Mouse (Mus musculus): ENCODE results near the gene Gm7075. TPM values are rescaled to one million over a fixed set of nuclear protein-coding genes. Genes with fewer than 3 reads are reported as not detected.

Gm7075 gene
- total and polyA plus RNA-seq, 3 experiments: not detected

DNA sequence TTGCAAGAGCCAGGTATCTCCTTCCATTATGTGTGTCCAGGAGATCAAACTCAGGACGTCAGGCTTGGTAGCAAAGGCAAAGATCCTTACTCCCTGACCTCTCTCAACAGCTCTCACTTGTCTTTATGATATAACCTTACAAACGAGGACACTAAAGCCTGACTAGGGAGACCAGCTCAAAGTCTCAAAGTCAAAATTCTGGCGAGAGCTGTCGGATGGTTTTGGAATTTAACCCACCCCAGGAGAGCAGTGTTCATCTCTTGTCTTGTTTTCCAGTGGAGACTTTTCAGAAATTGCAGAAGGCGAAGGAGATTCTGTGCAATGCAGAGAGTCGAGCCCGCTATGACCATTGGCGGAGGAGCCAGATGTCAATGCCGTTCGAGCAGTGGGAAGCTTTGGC, 24.6 kb downstream of the Gm7075 start:
- no peak for TF ChIP-seq SMC3 (IDR thresholded peaks at IDR 0.05; ENCODE audit: low read depth, low read length)
- TF ChIP-seq EP300 (IDR thresholded peaks at IDR 0.05; ENCODE audit: low read length): no peak
- TF ChIP-seq IRF4 (IDR thresholded peaks at IDR 0.05; ENCODE audit: low read depth, low read length): no peak
- no peak for TF ChIP-seq KAT2A (IDR thresholded peaks at IDR 0.05; ENCODE audit: insufficient replicate concordance, low read length)
- no peak for TF ChIP-seq PAX5 (IDR thresholded peaks at IDR 0.05; ENCODE audit: low read length)
- no peak for TF ChIP-seq GABPA (IDR thresholded peaks at IDR 0.05; ENCODE audit: insufficient replicate concordance, low read depth, low read length)
- no peak for TF ChIP-seq HCFC1 (IDR thresholded peaks at IDR 0.05; ENCODE audit: low read depth, low read length)
- TF ChIP-seq CHD2 (IDR thresholded peaks at IDR 0.05; ENCODE audit: low read length): no peak
- no peak for TF ChIP-seq JUND (conservative IDR thresholded peaks at IDR 0.05; ENCODE audit: low read depth, low read length)
- H3K27ac ChIP-seq (ENCODE audit: insufficient read depth, low read depth): no peak overlapping the region
- H3K9ac ChIP-seq (ENCODE audit: insufficient read depth, low read depth): no peak overlapping the region
- H3K79me2 ChIP-seq (replicated peaks; ENCODE audit: control insufficient read depth, extremely low read depth, insufficient read depth, poor library complexity, severe bottlenecking): no peaks in the 10 kb centered on the region
- no peak overlapping the region for H3K4me3 ChIP-seq (replicated peaks in 1 of 3; ENCODE audit: low read depth in 2 of 3, low read length in 2 of 3, poor library complexity in 1 of 3)
- DNase-seq (ENCODE audit: extremely low read depth): no peak
- no peaks in the 10 kb centered on the region for H3K36me3 ChIP-seq (replicated peaks in 1 of 2; ENCODE audit: control insufficient read depth in 1 of 2, insufficient read depth in 1 of 2, low read length in 1 of 2)
- H3K4me1 ChIP-seq (ENCODE audit: control insufficient read depth in 1 of 2, insufficient read depth in 2 of 2): no peaks in the 10 kb centered on the region
- H3K4me2 ChIP-seq (ENCODE audit: insufficient read depth, low read depth, poor library complexity, severe bottlenecking): no peak overlapping the region
- dilution Hi-C loops (cut with MboI; ENCODE audit: extremely low pct_ligation_motif_present, extremely low pct_unique_long_range_greater_than_20kb, low sequenced_read_pairs): no loop called here
- H3K9me3 ChIP-seq (replicated peaks; ENCODE audit: low read length): peaks cover 3% of the 10 kb centered on the region
- no peaks in the 10 kb centered on the region for H3K27me3 ChIP-seq (replicated peaks)
- in situ Hi-C loops (cut with MboI; ENCODE audit: low pct_ligation_motif_present, low pct_unique_long_range_greater_than_20kb, low sequenced_read_pairs): no loop called here

DNA sequence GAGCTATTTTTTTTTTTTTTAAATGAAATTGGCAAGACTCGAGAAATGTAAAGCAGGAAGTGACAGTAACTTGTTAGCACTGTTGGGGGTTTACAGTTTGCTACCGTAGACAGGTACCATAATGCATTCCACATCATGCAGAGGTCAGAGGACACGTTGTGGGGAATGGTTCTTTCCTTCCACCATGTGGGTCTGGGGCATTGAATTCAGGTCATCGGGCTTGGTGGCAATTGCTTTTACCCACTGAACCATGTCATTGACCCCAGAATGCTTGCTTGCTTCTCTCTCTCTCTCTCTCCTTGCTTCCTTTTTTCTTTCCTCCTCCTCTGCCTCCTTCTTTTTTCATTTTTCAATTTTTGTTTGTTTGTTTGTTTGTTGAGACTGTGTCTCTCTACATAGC, 32.6 kb downstream of the Gm7075 start:
- H3K27me3 ChIP-seq (replicated peaks): no peaks in the 10 kb centered on the region
- H3K9ac ChIP-seq (ENCODE audit: insufficient read depth, low read depth): no peak overlapping the region
- H3K36me3 ChIP-seq (replicated peaks in 1 of 2; ENCODE audit: control insufficient read depth in 1 of 2, insufficient read depth in 1 of 2, low read length in 1 of 2): no peaks in the 10 kb centered on the region
- no peaks in the 10 kb centered on the region for H3K79me2 ChIP-seq (replicated peaks; ENCODE audit: control insufficient read depth, extremely low read depth, insufficient read depth, poor library complexity, severe bottlenecking)
- no peak for DNase-seq (ENCODE audit: extremely low read depth)
- H3K9me3 ChIP-seq (replicated peaks; ENCODE audit: low read length): no peaks in the 10 kb centered on the region
- H3K4me3 ChIP-seq (replicated peaks in 1 of 3; ENCODE audit: low read depth in 2 of 3, low read length in 2 of 3, poor library complexity in 1 of 3): no peak overlapping the region
- in situ Hi-C loops (cut with MboI; ENCODE audit: low pct_ligation_motif_present, low pct_unique_long_range_greater_than_20kb, low sequenced_read_pairs): no loop called here
- TF ChIP-seq POLR2AphosphoS2 (IDR thresholded peaks at IDR 0.05; ENCODE audit: low read depth, low read length) (no peak), MEF2A (IDR thresholded peaks at IDR 0.05; ENCODE audit: borderline replicate concordance, low read depth, low read length) (no peak), ETS1 (conservative IDR thresholded peaks at IDR 0.05; ENCODE audit: low read depth, low read length) (no peak), ZC3H11A (IDR thresholded peaks at IDR 0.05; ENCODE audit: low read depth, low read length) (no peak), RAD21 (IDR thresholded peaks at IDR 0.05; ENCODE audit: low read depth, low read length) (no peak), SMC3 (IDR thresholded peaks at IDR 0.05; ENCODE audit: low read depth, low read length) (no peak), EP300 (IDR thresholded peaks at IDR 0.05; ENCODE audit: low read length) (no peak), MAFK (IDR thresholded peaks at IDR 0.05; ENCODE audit: insufficient replicate concordance, low read length) (no peak), GABPA (IDR thresholded peaks at IDR 0.05; ENCODE audit: insufficient replicate concordance, low read depth, low read length) (no peak), TBP (conservative IDR thresholded peaks at IDR 0.05; ENCODE audit: low read depth, low read length) (no peak), ZMIZ1 (IDR thresholded peaks at IDR 0.05; ENCODE audit: low read depth, low read length) (no peak), UBTF (IDR thresholded peaks at IDR 0.05; ENCODE audit: low read depth, low read length) (no peak)
- no peak overlapping the region for H3K27ac ChIP-seq (ENCODE audit: insufficient read depth, low read depth)
- dilution Hi-C loops (cut with MboI; ENCODE audit: extremely low pct_ligation_motif_present, extremely low pct_unique_long_range_greater_than_20kb, low sequenced_read_pairs): no loop called here
- H3K4me1 ChIP-seq (ENCODE audit: control insufficient read depth in 1 of 2, insufficient read depth in 2 of 2): no peaks in the 10 kb centered on the region
- H3K4me2 ChIP-seq (ENCODE audit: insufficient read depth, low read depth, poor library complexity, severe bottlenecking): no peak overlapping the region
